Comparison of ENCODE assay signal across 11 mouse cellular contexts in genomic region chr8:106620488-106620887, GRCm38 (mm10). TPM values are rescaled to one million over a fixed set of nuclear protein-coding genes. Genes with fewer than 3 reads are reported as not detected.
DNase-seq lines count a peak whose midpoint lies in the region; ATAC-seq and TF ChIP-seq lines count a peak whose summit lies in the region.
"Had no signal": no experiment of that assay in that cellular context is flagged by ENCODE, and none has a peak within 500 bp of the region (broad histone marks: within the 10 kb centered on the region; RNA-seq: fewer than 3 reads in every experiment).

No protein-coding gene starts in this region.

- H3K27me3 ChIP-seq in lung, embryonic 15.5 days, result no peaks in the 10 kb centered on the region
- H3K27me3 ChIP-seq in stomach, postnatal 0 days (ENCODE audit: control insufficient read depth, insufficient read depth, low read length), result no peaks in the 10 kb centered on the region
- H3K27me3 ChIP-seq: limb, embryonic 12.5 days had no signal

- no peak overlapping the region for H3K4me2 ChIP-seq in lung, embryonic 15.5 days
- no peak overlapping the region for H3K4me2 ChIP-seq in stomach, postnatal 0 days (replicated peaks; ENCODE audit: low read depth)
- H3K4me2 ChIP-seq: limb, embryonic 12.5 days had no signal

- H3K27ac ChIP-seq in lung, embryonic 15.5 days, result peak overlapping the region; percentile 82
- H3K27ac ChIP-seq in stomach, postnatal 0 days (replicated peaks), result peak overlapping the region; percentile 86
- H3K27ac ChIP-seq: layer of hippocampus, adult 2 months had no signal

- H3K36me3 ChIP-seq in lung, embryonic 15.5 days, result no peaks in the 10 kb centered on the region
- H3K36me3 ChIP-seq in stomach, postnatal 0 days (ENCODE audit: control insufficient read depth, insufficient read depth, low read length), result no peaks in the 10 kb centered on the region
- H3K36me3 ChIP-seq: G1E; limb, embryonic 12.5 days had no signal

- TF ChIP-seq EP300 in stomach, postnatal 0 days (optimal IDR thresholded peaks at IDR 0.05), result no peak

- H3K4me3 ChIP-seq in lung, embryonic 15.5 days, result no peak overlapping the region
- H3K4me3 ChIP-seq in lung, adult 2 months (replicated peaks; ENCODE audit: extremely low read depth, low read depth, low read length), result no peak overlapping the region
- H3K4me3 ChIP-seq in stomach, postnatal 0 days (ENCODE audit: low read depth, low read length), result no peak overlapping the region
- H3K4me3 ChIP-seq: layer of hippocampus, adult 2 months; limb, embryonic 12.5 days had no signal

- no peak overlapping the region for H3K9ac ChIP-seq in lung, embryonic 15.5 days
- no peak overlapping the region for H3K9ac ChIP-seq in stomach, postnatal 0 days (ENCODE audit: low read length)

- no peak for ATAC-seq in lung, embryonic 15.5 days (ENCODE audit: borderline replicate concordance, extremely low read depth, low FRiP score, low TSS enrichment)
- no peak for ATAC-seq in stomach, postnatal 0 days (ENCODE audit: low FRiP score, low TSS enrichment)
- ATAC-seq in frontal cortex, adult (ENCODE audit: low TSS enrichment), result no peak

- no peak for DNase-seq in lung, adult 2 months
- peak; percentile 71 for DNase-seq in cerebellum, adult 9-11 months
- DNase-seq in kidney, adult 9 months, result peak; percentile 71
- no peak for DNase-seq in stomach, postnatal 0 days (ENCODE audit: low spot score)
- no peak for DNase-seq in spleen, postnatal 14 days (ENCODE audit: low spot score in 2 of 2)
- DNase-seq: gastrocnemius, postnatal 10 days had no signal

- 49% methylated on average over 2 of the region's 2 CpGs for WGBS in lung, embryonic 15.5 days
- 53% methylated on average over 2 of the region's 2 CpGs for WGBS in lung, adult 2 months
- WGBS in stomach, postnatal 0 days, result 69% methylated on average over 2 of the region's 2 CpGs

- TF ChIP-seq POLR2A in lung, adult 2 months (IDR thresholded peaks at IDR 0.05; ENCODE audit: borderline replicate concordance, extremely low read depth, low read depth, low read length), result no peak

- no peak for TF ChIP-seq CTCF in lung, adult 2 months (IDR thresholded peaks at IDR 0.05; ENCODE audit: insufficient read depth, low read length)
- no peak for TF ChIP-seq CTCF in stomach, postnatal 0 days (IDR thresholded peaks at IDR 0.05; ENCODE audit: low read depth)

- H3K4me1 ChIP-seq in lung, embryonic 15.5 days, result peaks cover 37% of the 10 kb centered on the region
- peaks cover 18% of the 10 kb centered on the region for H3K4me1 ChIP-seq in lung, adult 2 months (ENCODE audit: control insufficient read depth, insufficient read depth, low read length)
- no peaks in the 10 kb centered on the region; the same call in 1 of the 2 replicates for H3K4me1 ChIP-seq in stomach, postnatal 0 days (replicated peaks; ENCODE audit: control insufficient read depth, insufficient read depth)

- H3K9me3 ChIP-seq in lung, embryonic 15.5 days, result no peaks in the 10 kb centered on the region
- H3K9me3 ChIP-seq in stomach, postnatal 0 days (ENCODE audit: control insufficient read depth, low read length), result no peaks in the 10 kb centered on the region
- H3K9me3 ChIP-seq: G1E had no signal

RNA-seq across cellular contexts. Expression of gene Cdh1, which starts 17.3 kb away (rescaled TPM):
- 106 and 117 TPM in 2 replicates for polyA plus RNA-seq in lung, embryonic 15.5 days (2015; fragmentation: Nextera tagmentation; extraction: Ambion mirVana)
- 124 and 140 TPM in 2 replicates for polyA plus RNA-seq in lung, adult 2 months (2012; rRNA removed)
- polyA plus RNA-seq in stomach, postnatal 0 days (2015; fragmentation: Nextera tagmentation; extraction: Ambion mirVana), result 118 and 131 TPM in 2 replicates
- polyA plus RNA-seq: G1E had no signal

RNA-seq across cellular contexts. Expression of gene Gm10073, which starts 47.2 kb away (rescaled TPM):
- polyA plus RNA-seq in lung, embryonic 15.5 days (2015; fragmentation: Nextera tagmentation; extraction: Ambion mirVana), result 8.3 and 9.0 TPM in 2 replicates
- polyA plus RNA-seq in lung, adult 2 months (2012; rRNA removed), result 21.8 and 38.0 TPM in 2 replicates
- 13.8 and 14.2 TPM in 2 replicates for polyA plus RNA-seq in stomach, postnatal 0 days (2015; fragmentation: Nextera tagmentation; extraction: Ambion mirVana)

Comparison
In these comparisons a context has a peak if more than half of its experiments do, and no peak if none do; other contexts are left out.
1. DNase-seq: peak in cerebellum, adult 9-11 months (single experiment) and kidney, adult 9 months (single experiment); none in lung, adult 2 months (single experiment), stomach, postnatal 0 days (single experiment) and spleen, postnatal 14 days (0 of 2).